Mouse (Mus musculus) liver, adult 2 months (tissue): ENCODE data around the gene Med18. TPM values are rescaled to one million over a fixed set of nuclear protein-coding genes. Genes with fewer than 3 reads are reported as not detected.
"Not testable (repeated sequence)": the region's sequence is repeated elsewhere in the genome, so short reads cannot be mapped to it uniquely, and the experiment has no call there.

ENCODE experiments used
- DNase-seq: peaks from one replicate; pipeline ENCODE4 v3.0.0-alpha.2; 2011; ENCODE audit warnings: low read depth, low spot score; ENCODE audit errors: extremely low read depth
- H3K27ac ChIP-seq: fragments of 200-500 bp; replicated peaks from 2 replicates; pipeline ENCODE4 v1.5.1; 2012; ENCODE audit warnings: low read depth, mild to moderate bottlenecking, control low read depth, inconsistent platforms, low read length; ENCODE audit not compliant: insufficient read depth
- H3K27me3 ChIP-seq: fragments of 200-500 bp; 2 replicates; pipeline ENCODE4 v1.6.1; 2012; ENCODE audit warnings: mild to moderate bottlenecking, moderate library complexity, low read length, inconsistent platforms; ENCODE audit not compliant: control insufficient read depth, insufficient read depth
- H3K36me3 ChIP-seq: fragments of 200-500 bp; 2 replicates; pipeline ENCODE4 v1.6.1; 2012; ENCODE audit warnings: low read length, inconsistent platforms; ENCODE audit not compliant: control insufficient read depth, insufficient read depth
- H3K4me1 ChIP-seq: fragments of 200-500 bp; 2 replicates; pipeline ENCODE4 v1.6.1; 2011; ENCODE audit warnings: low read length; ENCODE audit not compliant: control insufficient read depth, insufficient read depth
- H3K4me3 ChIP-seq: fragments of 200-500 bp; 2 replicates; pipeline ENCODE4 v1.5.1; 2011; ENCODE audit warnings: low read depth, mild to moderate bottlenecking, control low read depth, low read length, moderate library complexity; ENCODE audit not compliant: insufficient read depth
- H3K79me2 ChIP-seq: fragments of 200-500 bp; 2 replicates; pipeline ENCODE4 v1.6.1; 2012; ENCODE audit warnings: inconsistent platforms, mild to moderate bottlenecking, low read length, moderate library complexity; ENCODE audit not compliant: control insufficient read depth, insufficient read depth
- H3K9ac ChIP-seq: fragments of 200-500 bp; 2 replicates; pipeline ENCODE4 v1.6.1; 2012; ENCODE audit warnings: low read depth, mild to moderate bottlenecking, control low read depth, inconsistent platforms, low read length
- CTCF ChIP-seq: fragments of 200-500 bp; IDR thresholded peaks from 2 replicates; pipeline ENCODE4 v1.5.1; 2011; ENCODE audit warnings: low read depth, low read length, control low read depth
- POLR2A ChIP-seq: fragments of 200-500 bp; IDR thresholded peaks from 2 replicates; pipeline ENCODE4 v1.6.1; 2011; ENCODE audit warnings: low read length, control low read depth; ENCODE audit not compliant: insufficient read depth; ENCODE audit errors: extremely low read depth
- WGBS: fragments of 180-500 bp; shearing (Covaris S2); methylation state at CpG from one replicate; pipeline ENCODE4 v1.1.7; 2018; 5-methylcytosine and 5-hydroxymethylcytosine counted together
- polyA plus RNA-seq: library from polyadenylated mRNA; depleted of rRNA; stranded (reverse); fragments of >200 nt; gene quantifications from 2 replicates; pipeline ENCODE4 v1.2.3, GENCODE M21; 2012
- total RNA-seq: library from RNA; depleted of rRNA; stranded (reverse); fragments of >200 nt; gene quantifications from 2 replicates; pipeline ENCODE4 v1.2.3, GENCODE M21; 2014

The Med18 gene
- total and polyA plus RNA-seq, 2 experiments = 1.0 to 3.8 TPM

DNA sequence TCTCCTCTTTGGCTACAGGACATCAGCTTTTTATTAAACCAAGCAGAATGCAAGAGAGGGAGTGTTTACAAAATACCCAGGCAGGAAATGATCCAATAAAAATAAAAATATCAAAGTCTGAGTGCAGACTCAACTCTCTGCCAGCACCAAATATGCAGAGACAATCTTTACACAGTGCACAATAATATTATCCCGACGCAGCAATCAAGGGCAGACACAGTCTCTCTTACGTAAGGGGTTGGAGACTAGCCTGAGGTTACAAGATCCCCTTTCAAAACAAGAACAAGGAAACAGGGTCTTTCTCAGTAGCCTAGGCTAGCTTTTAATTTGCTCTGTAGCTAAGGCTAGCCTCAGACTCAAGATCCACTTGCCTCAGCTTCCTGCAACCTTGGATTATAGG, 24.8 kb upstream of the Med18 start:
- H3K27ac ChIP-seq = peak overlapping the region; percentile 84
- peak overlapping the region; percentile 51; the same call in 1 of the 2 replicates for H3K9ac ChIP-seq
- H3K4me3 ChIP-seq = no peak overlapping the region
- DNase-seq = peak; percentile 96
- H3K36me3 ChIP-seq = no peaks in the 10 kb centered on the region
- no peak for TF ChIP-seq POLR2A
- TF ChIP-seq CTCF = no peak
- no peaks in the 10 kb centered on the region for H3K27me3 ChIP-seq
- H3K79me2 ChIP-seq = no peaks in the 10 kb centered on the region
- 3% methylated on average over 3 of the region's 3 CpGs for WGBS
- H3K4me1 ChIP-seq = peaks cover 48% of the 10 kb centered on the region

GRCm38 (mm10) chr4:132484820-132485219, 21.1 kb upstream of the Med18 start:
- no peaks in the 10 kb centered on the region for H3K79me2 ChIP-seq
- H3K4me1 ChIP-seq = peaks cover 28% of the 10 kb centered on the region
- peak; percentile 97 for DNase-seq
- H3K27ac ChIP-seq = peak overlapping the region; percentile 34
- no peak overlapping the region for H3K4me3 ChIP-seq
- no peaks in the 10 kb centered on the region for H3K27me3 ChIP-seq
- H3K9ac ChIP-seq = no peak overlapping the region
- H3K36me3 ChIP-seq = no peaks in the 10 kb centered on the region
- no peak for TF ChIP-seq CTCF
- no peak for TF ChIP-seq POLR2A
- WGBS = 17% methylated on average over 5 of the region's 5 CpGs

- Histone ChIP-seq H3K27me3 (no peaks in the 10 kb centered on the region), H3K27ac (peak overlapping the region; percentile 34)
Measured at GRCm38 (mm10) chr4:132484231-132484630, 20.5 kb upstream of the Med18 start.

GRCm38 (mm10) chr4:132482956-132483608, 19.4 kb upstream of the Med18 start:
- peak; percentile 98 for DNase-seq
- Histone ChIP-seq H3K27me3 (no peaks in the 10 kb centered on the region), H3K9ac (no peak overlapping the region), H3K4me3 (no peak overlapping the region), H3K79me2 (no peaks in the 10 kb centered on the region), H3K36me3 (no peaks in the 10 kb centered on the region), H3K4me1 (peaks cover 17% of the 10 kb centered on the region), H3K27ac (peak overlapping the region; percentile 79)
- WGBS = 9% methylated on average over 13 of the region's 13 CpGs
- TF ChIP-seq POLR2A (no peak), CTCF (no peak)

More at GRCm38 (mm10) chr4:132484231-132484630, 20.5 kb upstream of the Med18 start:
- no peak overlapping the region for H3K4me3 ChIP-seq
- WGBS = 51% methylated on average over 4 of the region's 4 CpGs
- peaks cover 25% of the 10 kb centered on the region for H3K4me1 ChIP-seq
- no peak overlapping the region for H3K9ac ChIP-seq
- no peaks in the 10 kb centered on the region for H3K79me2 ChIP-seq
- no peaks in the 10 kb centered on the region for H3K36me3 ChIP-seq
- DNase-seq = peak; percentile 50
- TF ChIP-seq POLR2A = no peak

DNA sequence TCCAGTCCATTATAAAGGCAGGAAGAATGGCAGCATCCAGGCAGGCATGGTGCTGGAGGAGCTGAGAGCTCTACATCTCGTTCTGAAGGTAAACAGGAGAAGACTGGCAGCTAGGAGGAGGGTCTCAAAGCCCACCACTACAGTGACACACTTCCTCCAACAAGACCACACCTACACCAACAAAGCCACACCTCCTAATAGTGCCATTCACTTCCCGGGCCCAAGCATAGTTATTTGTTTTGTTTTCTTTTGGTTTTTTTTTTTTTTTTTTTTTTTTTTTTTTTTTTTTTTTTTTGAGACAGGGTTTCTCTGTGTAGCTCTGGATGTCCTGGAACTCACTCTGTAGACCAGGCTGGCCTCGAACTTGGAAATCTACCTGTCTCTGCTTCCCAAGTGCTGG, 18.4 kb upstream of the Med18 start:
- not testable (repeated sequence) for H3K36me3 ChIP-seq, DNase-seq, H3K27me3 ChIP-seq, H3K4me3 ChIP-seq, H3K79me2 ChIP-seq, H3K9ac ChIP-seq, H3K27ac ChIP-seq
- WGBS = 81% methylated on average over 3 of the region's 3 CpGs
- peaks cover 13% of the 10 kb centered on the region for H3K4me1 ChIP-seq

GRCm38 (mm10) chr4:132477833-132478232, 14.1 kb upstream of the Med18 start:
- DNase-seq = no peak
- H3K79me2 ChIP-seq = no peaks in the 10 kb centered on the region
- no peak overlapping the region for H3K9ac ChIP-seq
- no peak overlapping the region for H3K4me3 ChIP-seq
- H3K36me3 ChIP-seq = no peaks in the 10 kb centered on the region
- peaks cover 16% of the 10 kb centered on the region; the same call in 1 of the 2 replicates for H3K4me1 ChIP-seq
- H3K27ac ChIP-seq = no peak overlapping the region
- WGBS = 93% methylated on average over 8 of the region's 8 CpGs
- TF ChIP-seq POLR2A (no peak), CTCF (no peak)
- H3K27me3 ChIP-seq = no peaks in the 10 kb centered on the region
